Mouse (Mus musculus) small intestine, adult 2 months (tissue): ENCODE data around the gene Ccdc27.

Experiments
- CTCF ChIP-seq: fragments of 200-500 bp; IDR thresholded peaks from 2 replicates; pipeline ENCODE4 v1.5.1; 2012; ENCODE audit warnings: low read depth, mild to moderate bottlenecking, control low read depth, inconsistent platforms, low read length, moderate library complexity, mixed read lengths; ENCODE audit not compliant: insufficient replicate concordance, insufficient read length; ENCODE audit errors: extremely low read depth
- POLR2A ChIP-seq: fragments of 200-500 bp; IDR thresholded peaks from 2 replicates; pipeline ENCODE4 v1.6.1; 2012; ENCODE audit warnings: low read depth, mild to moderate bottlenecking, control low read depth, inconsistent platforms, low read length, moderate library complexity

DNA sequence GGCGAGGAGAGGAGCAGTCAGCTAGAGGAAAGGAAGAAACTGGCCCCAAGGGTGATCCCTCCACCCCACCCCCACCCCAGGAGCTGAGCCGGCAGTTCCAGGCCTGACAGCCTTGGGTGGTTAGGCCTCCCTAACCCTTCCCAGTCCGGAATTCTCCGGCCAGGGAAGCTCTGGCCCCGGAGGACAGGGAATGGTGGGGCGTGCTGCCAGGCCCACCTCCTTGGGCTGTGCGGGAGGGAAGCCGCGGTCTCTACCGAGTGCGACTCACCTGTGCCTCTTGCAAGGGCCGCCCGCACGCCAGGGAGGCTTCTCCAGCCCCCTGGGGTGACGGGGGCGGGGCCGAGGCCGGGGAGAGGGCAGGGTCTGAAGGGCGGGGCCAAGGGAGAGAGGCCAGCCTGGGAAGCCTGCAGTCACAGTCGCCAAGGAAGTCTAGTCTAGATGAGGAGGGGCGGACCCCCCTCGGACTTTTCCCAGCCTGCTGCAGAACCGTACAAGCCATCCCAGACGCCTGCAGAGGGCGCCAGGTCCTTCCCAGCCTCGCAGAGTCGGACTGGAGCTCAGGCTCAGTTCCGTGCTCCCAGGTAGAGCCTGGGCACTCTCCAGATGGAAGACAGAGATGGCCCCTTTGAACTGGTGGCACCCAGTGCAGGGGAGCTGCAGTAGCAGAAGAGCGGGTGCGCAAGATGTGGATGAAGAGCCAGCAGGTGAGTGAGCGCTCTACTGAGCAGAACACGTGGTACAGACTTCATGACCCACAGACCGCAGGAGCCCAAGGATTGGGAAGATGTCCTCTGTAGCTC, 16.6 kb downstream of the Ccdc27 start, which contains the start of gene Smim1:
- TF ChIP-seq CTCF (peak; percentile 27; the same call in 1 of the 2 replicates), POLR2A (no peak)
